Mouse (Mus musculus): ENCODE results near the gene Eif2ak1.

DNA sequence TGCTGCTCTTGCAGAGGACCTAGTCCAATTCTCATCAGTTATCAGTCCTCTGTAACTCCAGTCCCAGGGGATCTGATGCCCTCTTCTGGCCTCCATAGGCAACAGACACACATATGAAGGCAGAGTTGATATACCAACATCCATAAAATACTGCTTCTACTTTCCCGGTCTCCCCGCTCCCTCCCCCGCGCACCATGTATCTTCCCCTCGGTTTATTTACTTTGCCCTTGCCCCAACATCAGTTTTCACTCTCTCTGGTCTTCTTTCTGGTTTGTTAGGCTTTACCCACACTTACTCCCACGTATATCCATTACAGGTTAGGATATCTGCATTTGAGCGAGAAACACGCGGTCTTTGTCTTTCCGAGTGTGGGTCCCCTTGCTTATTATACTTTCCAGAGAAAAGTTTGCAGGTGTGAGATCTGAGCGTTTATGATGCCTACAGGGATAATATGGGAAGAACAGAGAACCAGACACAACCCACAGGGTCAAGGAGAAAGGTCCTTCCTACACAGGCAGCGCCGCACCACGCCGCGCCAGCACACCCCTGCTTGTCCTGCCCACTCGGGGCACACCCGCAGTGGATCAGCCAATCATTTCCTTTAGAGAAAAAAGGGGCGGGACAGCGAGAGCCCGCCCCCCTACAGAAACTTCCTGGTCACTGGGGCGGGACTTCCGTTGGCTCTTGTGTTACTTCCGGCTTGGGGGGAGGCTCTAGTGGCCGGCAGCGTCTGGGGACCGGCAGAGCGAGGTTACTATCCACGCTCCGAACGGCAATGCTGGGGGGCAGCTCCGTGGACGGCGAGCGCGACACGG is at the start of gene Eif2ak1:
- TF ChIP-seq CHD2 (IDR thresholded peaks at IDR 0.05; ENCODE audit: low read depth, low read length) (no peak), HCFC1 (IDR thresholded peaks at IDR 0.05; ENCODE audit: borderline replicate concordance, insufficient read depth, low read length) (no peak)
